Mouse (Mus musculus) forebrain, embryonic 15.5 days (tissue): ENCODE results near the gene Col2a1. TPM values are rescaled to one million over a fixed set of nuclear protein-coding genes. Genes with fewer than 3 reads are reported as not detected.

Experiments
- ATAC-seq: fragments of 200-750 bp; cut with Nextera tagmentation; replicated peaks from 2 replicates; pipeline ENCODE4 v1.8.0; 2017; ENCODE audit warnings: mild to moderate bottlenecking, moderate TSS enrichment, moderate library complexity
- H3K27ac ChIP-seq: fragments of 300-500 bp; sonication (generic); replicated peaks from 2 replicates; pipeline ENCODE4 v1.5.1; 2015; ENCODE audit warnings: mild to moderate bottlenecking, inconsistent platforms
- H3K27me3 ChIP-seq: fragments of 300-500 bp; sonication (generic); 2 replicates; pipeline ENCODE4 v1.6.1; 2015; ENCODE audit warnings: inconsistent platforms
- H3K36me3 ChIP-seq: fragments of 300-500 bp; sonication (generic); 2 replicates; pipeline ENCODE4 v1.6.1; 2015; ENCODE audit warnings: mild to moderate bottlenecking, inconsistent platforms
- H3K4me1 ChIP-seq: fragments of 300-500 bp; sonication (generic); 2 replicates; pipeline ENCODE4 v1.6.1; 2015; ENCODE audit warnings: inconsistent platforms
- H3K4me2 ChIP-seq: fragments of 300-500 bp; sonication (generic); replicated peaks from 2 replicates; pipeline ENCODE4 v1.6.1; 2015; ENCODE audit warnings: mild to moderate bottlenecking, inconsistent platforms
- H3K4me3 ChIP-seq: fragments of 300-500 bp; sonication (generic); 2 replicates; pipeline ENCODE4 v1.5.1; 2015; ENCODE audit warnings: mild to moderate bottlenecking, inconsistent platforms
- H3K9ac ChIP-seq: fragments of 300-500 bp; sonication (generic); replicated peaks from 2 replicates; pipeline ENCODE4 v1.6.1; 2015; ENCODE audit warnings: mild to moderate bottlenecking, inconsistent platforms
- H3K9me3 ChIP-seq: fragments of 300-500 bp; sonication (generic); 2 replicates; pipeline ENCODE4 v1.6.1; 2016; ENCODE audit warnings: inconsistent platforms
- WGBS: fragments of 180-500 bp; shearing (Covaris S2); methylation state at CpG from one replicate; pipeline ENCODE4 v1.1.7; 2015; ENCODE audit warnings: mixed read lengths; 5-methylcytosine and 5-hydroxymethylcytosine counted together
- polyA plus RNA-seq: library from polyadenylated mRNA; unstranded; fragments of >200 nt; fragmentation: Nextera tagmentation; extraction: Ambion mirVana; gene quantifications from 2 replicates; pipeline ENCODE4 v1.2.1, GENCODE M21; 2015

Col2a1 gene
- polyA plus RNA-seq, 1 experiment from 2014 or later = 25.6 TPM

GRCm38 (mm10) chr15:97973248-97974005, 31.1 kb downstream of the Col2a1 start:
- Histone ChIP-seq H3K27me3 (no peaks in the 10 kb centered on the region), H3K4me3 (no peak overlapping the region), H3K27ac (no peak overlapping the region), H3K4me1 (0 out of 2 replicates have a peak, but pooled peaks cover 4% of the 10 kb centered on the region), H3K9ac (no peak overlapping the region), H3K9me3 (no peaks in the 10 kb centered on the region), H3K36me3 (no peaks in the 10 kb centered on the region), H3K4me2 (no peak overlapping the region)
- ATAC-seq = no peak
- WGBS = 22% methylated on average over 11 of the region's 11 CpGs

- Histone ChIP-seq H3K27ac (no peak overlapping the region), H3K9me3 (no peaks in the 10 kb centered on the region), H3K4me3 (no peak overlapping the region), H3K9ac (no peak overlapping the region), H3K36me3 (no peaks in the 10 kb centered on the region), H3K4me2 (no peak overlapping the region), H3K27me3 (no peaks in the 10 kb centered on the region), H3K4me1 (0 out of 2 replicates have a peak, but pooled peaks cover 4% of the 10 kb centered on the region)
- no peak for ATAC-seq
- 97% methylated on average over 6 of the region's 6 CpGs for WGBS
Observed at GRCm38 (mm10) chr15:97972580-97972979, 31.9 kb downstream of the Col2a1 start.

GRCm38 (mm10) chr15:97970299-97970698, 34.2 kb downstream of the Col2a1 start:
- Histone ChIP-seq H3K27me3 (no peaks in the 10 kb centered on the region), H3K27ac (no peak overlapping the region), H3K4me1 (peaks cover 8% of the 10 kb centered on the region), H3K4me3 (no peak overlapping the region), H3K9ac (no peak overlapping the region), H3K9me3 (no peaks in the 10 kb centered on the region), H3K36me3 (no peaks in the 10 kb centered on the region), H3K4me2 (no peak overlapping the region)
- 33% methylated on average over 6 of the region's 6 CpGs for WGBS
- ATAC-seq = peak; percentile 43; the same call in 1 of the 2 replicates

- 58% methylated on average over 17 of the region's 17 CpGs for WGBS
- no peak for ATAC-seq
- H3K9me3 ChIP-seq = no peaks in the 10 kb centered on the region
- peak overlapping the region; percentile 83 for H3K4me3 ChIP-seq
- no peaks in the 10 kb centered on the region for H3K27me3 ChIP-seq
- peaks cover 12% of the 10 kb centered on the region for H3K4me1 ChIP-seq
- H3K36me3 ChIP-seq = no peaks in the 10 kb centered on the region
- H3K27ac ChIP-seq = no peak overlapping the region
- peak overlapping the region; percentile 85 for H3K4me2 ChIP-seq
- H3K9ac ChIP-seq = no peak overlapping the region; the same call in 1 of the 2 replicates
Observed at GRCm38 (mm10) chr15:97965311-97966045, 39.0 kb downstream of the Col2a1 start.

- Histone ChIP-seq H3K27me3 (no peaks in the 10 kb centered on the region), H3K4me3 (peak overlapping the region; percentile 83), H3K27ac (peak overlapping the region; percentile 87), H3K9me3 (no peaks in the 10 kb centered on the region), H3K36me3 (no peaks in the 10 kb centered on the region), H3K4me2 (peak overlapping the region; percentile 85), H3K4me1 (peaks cover 12% of the 10 kb centered on the region), H3K9ac (peak overlapping the region; percentile 85)
- whole genome bisulfite sequencing = 13% methylated on average over 7 of the region's 7 CpGs
- peak; percentile 18; the same call in 1 of the 2 replicates for ATAC-seq
Observed at GRCm38 (mm10) chr15:97964836-97965187, 39.7 kb downstream of the Col2a1 start.

GRCm38 (mm10) chr15:97963989-97964835, 40.3 kb downstream of the Col2a1 start, which contains the start of gene Tmem106c:
Tmem106c (plus strand) TSS chr15:97964200.
- Histone ChIP-seq H3K9ac (peak within 1 kb of the TSS; percentile 85), H3K36me3 (no peaks in the 10 kb centered on the region), H3K4me3 (peak within 1 kb of the TSS; percentile 83), H3K27ac (peak within 1 kb of the TSS; percentile 87), H3K27me3 (no peaks in the 10 kb centered on the region), H3K4me2 (peak within 1 kb of the TSS; percentile 85), H3K4me1 (peaks cover 12% of the 10 kb centered on the region), H3K9me3 (no peaks in the 10 kb centered on the region)
- under 1% methylated on average over 67 of the region's 67 CpGs for WGBS
- peak; percentile 94 for ATAC-seq

- H3K4me3 ChIP-seq = peak overlapping the region; percentile 83
- H3K36me3 ChIP-seq = no peaks in the 10 kb centered on the region
- H3K9me3 ChIP-seq = no peaks in the 10 kb centered on the region
- 7% methylated on average over 13 of the region's 13 CpGs for WGBS
- peaks cover 12% of the 10 kb centered on the region for H3K4me1 ChIP-seq
- ATAC-seq = no peak
- peak overlapping the region; percentile 85 for H3K4me2 ChIP-seq
- H3K27me3 ChIP-seq = no peaks in the 10 kb centered on the region
- H3K27ac ChIP-seq = peak overlapping the region; percentile 54; the same call in 1 of the 2 replicates
- peak overlapping the region; percentile 54 for H3K9ac ChIP-seq
Observed at GRCm38 (mm10) chr15:97963329-97963988, 41.0 kb downstream of the Col2a1 start.

GRCm38 (mm10) chr15:97956416-97956815, 48.1 kb downstream of the Col2a1 start:
- no peak overlapping the region for H3K9ac ChIP-seq

GRCm38 (mm10) chr15:97955742-97956141, 48.8 kb downstream of the Col2a1 start:
- no peaks in the 10 kb centered on the region for H3K4me1 ChIP-seq
- no peak overlapping the region for H3K9ac ChIP-seq
- no peak overlapping the region for H3K27ac ChIP-seq
- 20% methylated on average over 4 of the region's 4 CpGs for WGBS
- no peaks in the 10 kb centered on the region for H3K27me3 ChIP-seq
- H3K9me3 ChIP-seq = no peaks in the 10 kb centered on the region
- H3K4me3 ChIP-seq = no peak overlapping the region
- ATAC-seq = no peak
- no peak overlapping the region for H3K4me2 ChIP-seq
- H3K36me3 ChIP-seq = no peaks in the 10 kb centered on the region

More at GRCm38 (mm10) chr15:97956416-97956815, 48.1 kb downstream of the Col2a1 start:
- Histone ChIP-seq H3K27me3 (no peaks in the 10 kb centered on the region), H3K4me2 (no peak overlapping the region), H3K36me3 (no peaks in the 10 kb centered on the region), H3K4me1 (no peaks in the 10 kb centered on the region), H3K9me3 (no peaks in the 10 kb centered on the region), H3K27ac (no peak overlapping the region), H3K4me3 (no peak overlapping the region)
- ATAC-seq = no peak
- 59% methylated on average over 11 of the region's 11 CpGs for WGBS

GRCm38 (mm10) chr15:97955286-97955685, 49.2 kb downstream of the Col2a1 start:
- no peak for ATAC-seq

GRCm38 (mm10) chr15:97954671-97955070, 49.8 kb downstream of the Col2a1 start:
- 81% methylated on average over 8 of the region's 8 CpGs for WGBS
- no peak for ATAC-seq
- no peak overlapping the region for H3K4me3 ChIP-seq
- H3K27me3 ChIP-seq = no peaks in the 10 kb centered on the region
- H3K4me2 ChIP-seq = no peak overlapping the region
- H3K9me3 ChIP-seq = no peaks in the 10 kb centered on the region
- H3K4me1 ChIP-seq = no peaks in the 10 kb centered on the region
- no peak overlapping the region for H3K27ac ChIP-seq
- H3K36me3 ChIP-seq = no peaks in the 10 kb centered on the region
- H3K9ac ChIP-seq = no peak overlapping the region

More at GRCm38 (mm10) chr15:97955286-97955685, 49.2 kb downstream of the Col2a1 start:
- H3K27ac ChIP-seq = no peak overlapping the region
- H3K4me2 ChIP-seq = no peak overlapping the region
- H3K4me1 ChIP-seq = no peaks in the 10 kb centered on the region
- H3K9me3 ChIP-seq = no peaks in the 10 kb centered on the region
- H3K9ac ChIP-seq = no peak overlapping the region
- no peaks in the 10 kb centered on the region for H3K36me3 ChIP-seq
- H3K4me3 ChIP-seq = no peak overlapping the region
- WGBS = 64% methylated on average over 1 of the region's 1 CpGs
- H3K27me3 ChIP-seq = no peaks in the 10 kb centered on the region
